Mouse (Mus musculus) spleen, adult 2 months (tissue): ENCODE data around the gene Memo1.

Experiments
- CTCF ChIP-seq: fragments of 200-500 bp; IDR thresholded peaks from 2 replicates; pipeline ENCODE4 v1.5.1; 2011; ENCODE audit warnings: mild to moderate bottlenecking, inconsistent platforms; ENCODE audit not compliant: insufficient read depth, insufficient read length, insufficient replicate concordance; ENCODE audit errors: extremely low read depth
- POLR2A ChIP-seq: fragments of 200-500 bp; IDR thresholded peaks from 2 replicates; pipeline ENCODE4 v1.6.1; 2011; ENCODE audit warnings: low read depth, low read length, inconsistent platforms

DNA sequence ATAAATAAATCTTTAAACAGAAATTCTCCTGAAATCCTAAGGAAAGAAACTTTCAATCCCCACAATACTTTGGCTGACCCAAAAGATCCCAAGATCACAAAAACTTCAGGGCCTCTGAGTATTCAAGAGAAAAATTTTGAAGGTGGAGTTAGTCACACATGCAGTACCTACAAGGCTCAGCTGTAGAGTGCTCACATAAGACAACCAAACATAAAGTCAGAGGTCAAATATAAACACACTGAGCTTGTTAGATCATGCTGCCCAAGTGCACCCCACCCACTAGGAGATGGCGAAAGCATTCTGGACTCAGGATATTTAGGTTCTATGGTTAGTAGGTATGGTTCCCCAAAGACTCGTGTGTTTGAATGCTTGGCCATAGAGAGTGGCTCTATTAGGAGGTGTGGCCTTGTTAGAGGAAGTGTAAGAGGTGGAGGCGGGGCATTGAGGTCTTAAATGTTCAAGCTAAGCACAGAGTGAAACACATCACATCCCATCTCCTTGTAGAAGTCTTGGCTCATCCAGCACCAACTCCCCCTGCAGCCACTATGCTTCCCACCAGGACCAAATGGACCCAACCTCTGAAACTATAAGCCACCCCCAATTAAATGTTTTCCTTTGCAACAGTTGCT lies 67.1 kb downstream of the Memo1 start:
- TF ChIP-seq POLR2A (no peak), CTCF (no peak)
